Comparison of ENCODE assay signal across 17 mouse cellular contexts in genomic region chr12:54446356-54446755, GRCm38 (mm10).
"Had no signal": no experiment of that assay in that cellular context is flagged by ENCODE, and none has a peak within 500 bp of the region (broad histone marks: within the 10 kb centered on the region; RNA-seq: fewer than 3 reads in every experiment).

No protein-coding gene starts in this region.

- H3K4me2 ChIP-seq: lung, embryonic 14.5 days; midbrain, embryonic 13.5 days; neural tube, embryonic 13.5 days; neural tube, embryonic 15.5 days; stomach, embryonic 15.5 days had no signal

- H3K27me3 ChIP-seq: midbrain, embryonic 13.5 days; neural tube, embryonic 13.5 days; neural tube, embryonic 15.5 days; stomach, embryonic 15.5 days had no signal

- H3K4me3 ChIP-seq: midbrain, embryonic 10.5 days; midbrain, embryonic 13.5 days; myocyte; neural tube, embryonic 13.5 days; neural tube, embryonic 15.5 days; stomach, embryonic 15.5 days had no signal

- DNase-seq: lung, adult 18-20 months; lung, embryonic 14.5 days; lung, postnatal 10 days; lung, postnatal 4 days; retina, postnatal 1 day; right cerebral cortex, postnatal 14 days; thymus, adult 18-20 months; thymus, postnatal 14 days; thymus, postnatal 36 days had no signal

- H3K36me3 ChIP-seq: midbrain, embryonic 10.5 days; midbrain, embryonic 13.5 days; neural tube, embryonic 13.5 days; neural tube, embryonic 15.5 days; stomach, embryonic 15.5 days had no signal

- H3K9me3 ChIP-seq: midbrain, embryonic 10.5 days; midbrain, embryonic 13.5 days; neural tube, embryonic 13.5 days; neural tube, embryonic 15.5 days; stomach, embryonic 15.5 days had no signal

- H3K27ac ChIP-seq: liver, embryonic 14.5 days; midbrain, embryonic 10.5 days; midbrain, embryonic 13.5 days; neural tube, embryonic 13.5 days; neural tube, embryonic 15.5 days; stomach, embryonic 15.5 days had no signal

- ATAC-seq: midbrain, embryonic 13.5 days; midbrain, embryonic 16.5 days had no signal

- H3K9ac ChIP-seq: liver, embryonic 14.5 days; lung, embryonic 14.5 days; midbrain, embryonic 13.5 days; neural tube, embryonic 13.5 days; neural tube, embryonic 15.5 days; stomach, embryonic 15.5 days had no signal
